Mouse (Mus musculus) urinary bladder, postnatal 0 days (tissue): ENCODE results near the gene Wnt7a. TPM values are rescaled to one million over a fixed set of nuclear protein-coding genes. Genes with fewer than 3 reads are reported as not detected.

Source experiments
- polyA plus RNA-seq: library from polyadenylated mRNA; unstranded; fragments of >200 nt; fragmentation: Nextera tagmentation; extraction: Ambion mirVana; gene quantifications from 2 replicates; pipeline ENCODE4 v1.2.1, GENCODE M21; 2015

Gene Wnt7a
- not detected in 2 replicates for polyA plus RNA-seq

GRCm38 (mm10) chr6:91410961-91411368, at the start of gene Wnt7a:
TSS of gene Wnt7a (minus strand) at chr6:91411363.

Other genes with a start within 250 kb of the Wnt7a start
- gene Fbln2, start 198.9 kb downstream of the Wnt7a start, polyA plus RNA-seq: 79.1 and 83.5 TPM in 2 replicates
- gene Chchd4, start 62.2 kb upstream of the Wnt7a start, polyA plus RNA-seq: 11.6 and 13.5 TPM in 2 replicates
- 58.0 and 59.4 TPM in 2 replicates for gene Tmem43, start 62.3 kb upstream of the Wnt7a start, polyA plus RNA-seq
- 14.2 and 14.6 TPM in 2 replicates for gene Xpc, start 104.5 kb upstream of the Wnt7a start, polyA plus RNA-seq
- 112 and 121 TPM in 2 replicates for gene Lsm3, start 104.6 kb upstream of the Wnt7a start, polyA plus RNA-seq